Mouse (Mus musculus): Measurements from ENCODE around the gene Cyp21a1. TPM values are rescaled to one million over a fixed set of nuclear protein-coding genes. Genes with fewer than 3 reads are reported as not detected.
A peak's percentile ranks its signal among the peaks of the same experiment; 100 is the strongest.
"Not testable (repeated sequence)": the region's sequence is repeated elsewhere in the genome, so short reads cannot be mapped to it uniquely, and the experiment has no call there.

Cyp21a1 gene
- polyA plus RNA-seq, 1 experiment from 2014 or later: not detected

- no peak for ATAC-seq (replicated peaks; ENCODE audit: low FRiP score, low TSS enrichment, low read depth)
- no peak overlapping the region for H3K27ac ChIP-seq (ENCODE audit: low read depth)
- H3K4me1 ChIP-seq (replicated peaks; ENCODE audit: control insufficient read depth, insufficient read depth, low read length): peaks cover 17% of the 10 kb centered on the region
- H3K36me3 ChIP-seq (ENCODE audit: control insufficient read depth, insufficient read depth, low read length): peaks cover 60% of the 10 kb centered on the region
- no peaks in the 10 kb centered on the region for H3K27me3 ChIP-seq (replicated peaks; ENCODE audit: control insufficient read depth, insufficient read depth, low read length)
- DNase-seq (ENCODE audit: low spot score): no peak
- no peak overlapping the region for H3K9ac ChIP-seq (ENCODE audit: low read length)
- H3K9me3 ChIP-seq (ENCODE audit: control insufficient read depth, low read length): no peaks in the 10 kb centered on the region
- 90% methylated on average over 7 of the region's 7 CpGs for WGBS
- H3K4me3 ChIP-seq (ENCODE audit: low read depth, low read length): no peak overlapping the region
- H3K4me2 ChIP-seq (ENCODE audit: low read length): no peak overlapping the region
Measured at GRCm38 (mm10) chr17:34838785-34839184, 34.4 kb upstream of the Cyp21a1 start.

DNA sequence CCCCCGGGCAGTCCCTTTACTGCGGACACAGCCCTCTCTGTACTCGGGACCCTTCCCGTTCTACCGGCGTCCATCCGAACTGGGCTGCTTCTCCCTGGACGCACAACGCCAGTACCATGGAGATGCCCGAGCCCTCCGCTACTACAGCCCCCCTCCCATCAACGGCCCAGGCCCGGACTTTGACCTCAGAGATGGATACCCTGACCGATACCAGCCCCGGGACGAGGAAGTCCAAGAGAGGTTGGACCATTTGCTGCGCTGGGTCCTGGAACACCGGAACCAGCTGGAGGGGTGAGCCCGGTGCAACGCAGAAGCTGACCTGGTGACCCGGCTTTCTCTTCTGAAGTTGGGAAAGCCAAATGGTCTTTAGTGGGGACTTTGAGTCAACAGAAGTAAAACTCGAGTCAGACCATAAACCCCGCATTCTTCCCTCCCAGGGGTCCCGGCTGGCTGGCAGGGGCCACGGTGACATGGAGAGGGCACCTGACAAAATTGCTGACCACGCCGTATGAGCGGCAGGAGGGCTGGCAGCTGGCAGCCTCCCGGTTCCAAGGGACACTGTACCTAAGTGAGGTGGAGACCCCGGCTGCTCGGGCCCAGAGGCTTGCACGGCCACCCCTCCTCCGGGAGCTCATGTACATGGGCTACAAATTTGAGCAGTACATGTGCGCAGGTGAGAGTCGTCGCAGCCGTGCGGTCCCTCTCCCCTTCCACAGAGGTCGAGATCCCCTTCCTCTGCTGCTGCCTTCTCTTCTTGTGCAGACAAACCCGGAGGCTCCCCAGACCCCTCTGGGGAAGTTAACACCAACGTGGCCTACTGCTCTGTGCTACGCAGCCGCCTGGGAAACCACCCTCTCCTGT lies 33.3 kb upstream of the Cyp21a1 start:
- H3K9ac ChIP-seq (ENCODE audit: low read length): peak overlapping the region; percentile 78
- 35% methylated on average over 43 of the region's 43 CpGs for WGBS
- ATAC-seq (replicated peaks; ENCODE audit: low FRiP score, low TSS enrichment, low read depth) (peak; percentile 4; the same call in 1 of the 2 replicates), DNase-seq (ENCODE audit: low spot score) (no peak)
- peak overlapping the region; percentile 73 for H3K27ac ChIP-seq (ENCODE audit: low read depth)
- H3K36me3 ChIP-seq (ENCODE audit: control insufficient read depth, insufficient read depth, low read length): peaks cover 53% of the 10 kb centered on the region
- H3K9me3 ChIP-seq (ENCODE audit: control insufficient read depth, low read length): no peaks in the 10 kb centered on the region
- peaks cover 17% of the 10 kb centered on the region for H3K4me1 ChIP-seq (replicated peaks; ENCODE audit: control insufficient read depth, insufficient read depth, low read length)
- H3K4me3 ChIP-seq (ENCODE audit: low read depth, low read length): peak overlapping the region; percentile 84
- H3K27me3 ChIP-seq (replicated peaks; ENCODE audit: control insufficient read depth, insufficient read depth, low read length): no peaks in the 10 kb centered on the region
- peak overlapping the region; percentile 94 for H3K4me2 ChIP-seq (ENCODE audit: low read length)

DNA sequence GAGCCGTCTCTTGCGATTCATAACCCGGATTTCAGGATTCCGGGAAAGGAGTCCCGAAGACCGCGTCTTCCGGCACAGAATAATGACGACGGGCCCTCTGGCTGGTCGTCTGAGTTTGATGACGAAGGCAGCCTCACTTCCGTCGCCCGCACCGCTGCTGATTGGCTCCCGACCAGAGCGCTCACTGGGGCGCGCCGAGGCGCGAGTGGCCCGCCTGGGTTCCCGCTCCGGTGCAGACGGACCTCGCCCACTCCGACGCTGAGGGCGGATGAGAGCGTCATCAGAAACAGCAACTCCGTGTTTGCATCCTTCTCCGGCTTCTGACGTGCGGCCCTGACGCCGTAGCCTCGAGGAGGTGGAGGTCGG lies 32.5 kb upstream of the Cyp21a1 start, which contains the start of the genes Stk19 and Dxo:
Stk19 (minus strand) TSS at position 90 of the 366 bp plus-strand sequence.
Dxo (plus strand) TSS at position 164 of the 366 bp plus-strand sequence.
- peaks cover 17% of the 10 kb centered on the region for H3K4me1 ChIP-seq (replicated peaks; ENCODE audit: control insufficient read depth, insufficient read depth, low read length)
- DNase-seq (ENCODE audit: low spot score) (peak; percentile 98), ATAC-seq (replicated peaks; ENCODE audit: low FRiP score, low TSS enrichment, low read depth) (peak; percentile 91)
- H3K9ac ChIP-seq (ENCODE audit: low read length): peak within 1 kb of the TSS; percentile 78
- peak within 1 kb of the TSS; percentile 94 for H3K4me2 ChIP-seq (ENCODE audit: low read length)
- WGBS: under 1% methylated on average over 40 of the region's 40 CpGs
- no peaks in the 10 kb centered on the region for H3K9me3 ChIP-seq (ENCODE audit: control insufficient read depth, low read length)
- H3K4me3 ChIP-seq (ENCODE audit: low read depth, low read length): peak within 1 kb of the TSS; percentile 84
- no peaks in the 10 kb centered on the region for H3K27me3 ChIP-seq (replicated peaks; ENCODE audit: control insufficient read depth, insufficient read depth, low read length)
- H3K27ac ChIP-seq (ENCODE audit: low read depth): peak within 1 kb of the TSS; percentile 73
- H3K36me3 ChIP-seq (ENCODE audit: control insufficient read depth, insufficient read depth, low read length): peaks cover 52% of the 10 kb centered on the region

- H3K4me2 ChIP-seq (ENCODE audit: low read length): peak overlapping the region; percentile 94
- peak overlapping the region; percentile 84 for H3K4me3 ChIP-seq (ENCODE audit: low read depth, low read length)
- H3K9ac ChIP-seq (ENCODE audit: low read length): peak overlapping the region; percentile 78
- no peak for DNase-seq (ENCODE audit: low spot score)
- H3K36me3 ChIP-seq (ENCODE audit: control insufficient read depth, insufficient read depth, low read length): peaks cover 49% of the 10 kb centered on the region
- H3K9me3 ChIP-seq (ENCODE audit: control insufficient read depth, low read length): no peaks in the 10 kb centered on the region
- H3K27me3 ChIP-seq (replicated peaks; ENCODE audit: control insufficient read depth, insufficient read depth, low read length): no peaks in the 10 kb centered on the region
- peak overlapping the region; percentile 73 for H3K27ac ChIP-seq (ENCODE audit: low read depth)
- peak; percentile 80 for ATAC-seq (replicated peaks; ENCODE audit: low FRiP score, low TSS enrichment, low read depth)
- peaks cover 17% of the 10 kb centered on the region for H3K4me1 ChIP-seq (replicated peaks; ENCODE audit: control insufficient read depth, insufficient read depth, low read length)
- WGBS: 4% methylated on average over 48 of the region's 48 CpGs
Measured at GRCm38 (mm10) chr17:34836155-34836855, 31.9 kb upstream of the Cyp21a1 start.

- H3K4me2 ChIP-seq (ENCODE audit: low read length); H3K27ac ChIP-seq (ENCODE audit: low read depth); H3K4me3 ChIP-seq (ENCODE audit: low read depth, low read length); H3K9ac ChIP-seq (ENCODE audit: low read length); DNase-seq (ENCODE audit: low spot score); H3K27me3 ChIP-seq (replicated peaks; ENCODE audit: control insufficient read depth, insufficient read depth, low read length); ATAC-seq (replicated peaks; ENCODE audit: low FRiP score, low TSS enrichment, low read depth); H3K4me1 ChIP-seq (replicated peaks; ENCODE audit: control insufficient read depth, insufficient read depth, low read length); H3K9me3 ChIP-seq (ENCODE audit: control insufficient read depth, low read length): not testable (repeated sequence)
- 96% methylated on average over 1 of the region's 1 CpGs for WGBS
- peaks cover 55% of the 10 kb centered on the region for H3K36me3 ChIP-seq (ENCODE audit: control insufficient read depth, insufficient read depth, low read length)
Measured at GRCm38 (mm10) chr17:34830776-34831175, 26.4 kb upstream of the Cyp21a1 start.

DNA sequence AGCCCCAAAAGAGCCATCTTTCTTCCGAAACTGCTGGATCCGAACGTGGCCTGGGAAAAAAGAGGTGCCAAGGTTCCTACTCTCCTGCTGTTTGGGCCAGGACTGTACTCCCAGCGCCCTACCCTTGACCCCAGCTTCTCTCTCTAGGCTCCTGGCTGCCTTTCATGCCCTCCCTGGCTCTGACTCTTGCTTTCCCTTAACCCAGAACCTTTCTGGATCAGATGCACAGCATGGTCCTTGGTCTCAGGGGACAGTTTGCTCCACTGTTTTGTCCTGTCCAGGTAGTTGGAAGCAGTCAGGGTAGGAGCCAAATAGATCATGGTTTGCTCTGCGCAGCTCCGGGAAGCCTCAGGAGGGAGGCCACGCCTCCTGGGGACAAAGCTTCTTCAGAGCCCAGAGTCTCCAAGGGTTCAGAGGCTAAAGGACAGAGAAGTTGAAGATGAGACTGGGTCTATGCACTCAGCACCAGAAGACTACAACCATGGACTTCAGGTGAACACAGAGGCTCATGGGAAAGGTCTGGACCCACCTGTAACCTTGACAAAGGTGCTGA lies 10.5 kb upstream of the Cyp21a1 start:
- ATAC-seq (replicated peaks; ENCODE audit: low FRiP score, low TSS enrichment, low read depth) (no peak), DNase-seq (ENCODE audit: low spot score) (no peak)
- H3K9me3 ChIP-seq (ENCODE audit: control insufficient read depth, low read length): no peaks in the 10 kb centered on the region
- no peaks in the 10 kb centered on the region for H3K27me3 ChIP-seq (replicated peaks; ENCODE audit: control insufficient read depth, insufficient read depth, low read length)
- no peak overlapping the region for H3K9ac ChIP-seq (ENCODE audit: low read length)
- no peaks in the 10 kb centered on the region for H3K36me3 ChIP-seq (ENCODE audit: control insufficient read depth, insufficient read depth, low read length)
- no peaks in the 10 kb centered on the region for H3K4me1 ChIP-seq (replicated peaks; ENCODE audit: control insufficient read depth, insufficient read depth, low read length)
- H3K4me3 ChIP-seq (ENCODE audit: low read depth, low read length): no peak overlapping the region
- H3K4me2 ChIP-seq (ENCODE audit: low read length): no peak overlapping the region
- no peak overlapping the region for H3K27ac ChIP-seq (ENCODE audit: low read depth)
- WGBS: 75% methylated on average over 7 of the region's 7 CpGs

GRCm38 (mm10) chr17:34813747-34814146 lies 9.4 kb upstream of the Cyp21a1 start:
- WGBS: 63% methylated on average over 12 of the region's 12 CpGs
- H3K9me3 ChIP-seq (ENCODE audit: control insufficient read depth, low read length); H3K27ac ChIP-seq (ENCODE audit: low read depth); H3K27me3 ChIP-seq (replicated peaks; ENCODE audit: control insufficient read depth, insufficient read depth, low read length); H3K36me3 ChIP-seq (ENCODE audit: control insufficient read depth, insufficient read depth, low read length); ATAC-seq (replicated peaks; ENCODE audit: low FRiP score, low TSS enrichment, low read depth); H3K4me1 ChIP-seq (replicated peaks; ENCODE audit: control insufficient read depth, insufficient read depth, low read length); H3K4me3 ChIP-seq (ENCODE audit: low read depth, low read length); H3K4me2 ChIP-seq (ENCODE audit: low read length); H3K9ac ChIP-seq (ENCODE audit: low read length): not testable (repeated sequence)
- DNase-seq (ENCODE audit: low spot score): peak; percentile 70

- Histone ChIP-seq H3K36me3 (ENCODE audit: control insufficient read depth, insufficient read depth, low read length) (no peaks in the 10 kb centered on the region), H3K9me3 (ENCODE audit: control insufficient read depth, low read length) (no peaks in the 10 kb centered on the region), H3K4me1 (replicated peaks; ENCODE audit: control insufficient read depth, insufficient read depth, low read length) (no peaks in the 10 kb centered on the region), H3K27me3 (replicated peaks; ENCODE audit: control insufficient read depth, insufficient read depth, low read length) (no peaks in the 10 kb centered on the region), H3K4me2 (ENCODE audit: low read length) (no peak overlapping the region), H3K4me3 (ENCODE audit: low read depth, low read length) (no peak overlapping the region), H3K9ac (ENCODE audit: low read length) (no peak overlapping the region), H3K27ac (ENCODE audit: low read depth) (no peak overlapping the region)
- ATAC-seq (replicated peaks; ENCODE audit: low FRiP score, low TSS enrichment, low read depth) (no peak), DNase-seq (ENCODE audit: low spot score) (no peak)
- 66% methylated on average over 15 of the region's 15 CpGs for WGBS
Measured at GRCm38 (mm10) chr17:34811275-34811674, 6.9 kb upstream of the Cyp21a1 start.
